Mouse (Mus musculus) kidney, adult 2 months (tissue): ENCODE measurements around the gene Cops2. TPM values are rescaled to one million over a fixed set of nuclear protein-coding genes. Genes with fewer than 3 reads are reported as not detected.

ENCODE experiments used
- DNase-seq: peaks from one replicate; pipeline ENCODE4 v3.0.0; 2021
- H3K27ac ChIP-seq: fragments of 200-500 bp; 2 replicates; pipeline ENCODE4 v1.5.1; 2012; ENCODE audit warnings: low read depth, low read length, control low read depth, inconsistent platforms; ENCODE audit not compliant: insufficient read depth
- H3K27me3 ChIP-seq: fragments of 200-500 bp; replicated peaks from 2 replicates; pipeline ENCODE4 v1.6.1; 2012; ENCODE audit warnings: mild to moderate bottlenecking, moderate library complexity, low read length, inconsistent platforms; ENCODE audit not compliant: control insufficient read depth, insufficient read depth
- H3K36me3 ChIP-seq: fragments of 200-500 bp; 2 replicates; pipeline ENCODE4 v1.6.1; 2012; ENCODE audit warnings: mild to moderate bottlenecking, moderate library complexity, low read length, inconsistent platforms; ENCODE audit not compliant: control insufficient read depth, insufficient read depth
- H3K4me1 ChIP-seq: fragments of 200-500 bp; 2 replicates; pipeline ENCODE4 v1.6.1; 2011; ENCODE audit warnings: low read length; ENCODE audit not compliant: control insufficient read depth, insufficient read depth
- H3K4me3 ChIP-seq: fragments of 200-500 bp; 2 replicates; pipeline ENCODE4 v1.5.1; 2011; ENCODE audit warnings: mild to moderate bottlenecking, low read depth, low read length, control low read depth; ENCODE audit not compliant: insufficient read depth
- CTCF ChIP-seq: fragments of 200-500 bp; conservative IDR thresholded peaks from 2 replicates; pipeline ENCODE4 v1.5.1; 2011; ENCODE audit warnings: low read depth, mild to moderate bottlenecking, control low read depth, low read length, moderate library complexity, mixed read lengths; ENCODE audit not compliant: insufficient read depth, insufficient read length
- POLR2A ChIP-seq: fragments of 200-500 bp; IDR thresholded peaks from one replicate; pipeline ENCODE4 v1.6.1; 2011; ENCODE audit warnings: low read depth, low read length, control low read depth
- WGBS: fragments of 180-500 bp; shearing (Covaris S2); methylation state at CpG from one replicate; pipeline ENCODE4 v1.1.7; 2018; 5-methylcytosine and 5-hydroxymethylcytosine counted together
- polyA plus RNA-seq: library from polyadenylated mRNA; depleted of rRNA; stranded (reverse); fragments of >200 nt; gene quantifications from 2 replicates; pipeline ENCODE4 v1.2.3, GENCODE M21; 2012

The Cops2 gene
- polyA plus RNA-seq, 1 experiment, result 17.7 TPM

- Histone ChIP-seq H3K4me3 (no peak overlapping the region), H3K27ac (no peak overlapping the region), H3K27me3 (no peaks in the 10 kb centered on the region), H3K4me1 (peaks cover 2% of the 10 kb centered on the region; the same call in 1 of the 2 replicates), H3K36me3 (no peaks in the 10 kb centered on the region)
- no peak for TF ChIP-seq CTCF
- TF ChIP-seq POLR2A, result no peak
- WGBS, result 92% methylated on average over 1 of the region's 1 CpGs
- DNase-seq, result no peak
Observed at GRCm38 (mm10) chr2:125864551-125864950, 5.6 kb upstream of the Cops2 start.

GRCm38 (mm10) chr2:125863799-125864198, 4.9 kb upstream of the Cops2 start:
- H3K36me3 ChIP-seq, result no peaks in the 10 kb centered on the region
- WGBS, result 88% methylated on average over 3 of the region's 3 CpGs
- H3K4me1 ChIP-seq, result peaks cover 2% of the 10 kb centered on the region; the same call in 1 of the 2 replicates
- no peak overlapping the region for H3K4me3 ChIP-seq
- DNase-seq, result no peak
- TF ChIP-seq CTCF (no peak), POLR2A (no peak)
- no peak overlapping the region for H3K27ac ChIP-seq
- H3K27me3 ChIP-seq, result no peaks in the 10 kb centered on the region

GRCm38 (mm10) chr2:125857707-125858106, 1.2 kb downstream of the Cops2 start:
- TF ChIP-seq CTCF, result no peak
- no peak for TF ChIP-seq POLR2A
- H3K27ac ChIP-seq, result no peak overlapping the region
- DNase-seq, result no peak
- no peaks in the 10 kb centered on the region for H3K27me3 ChIP-seq
- peaks cover 3% of the 10 kb centered on the region; the same call in 1 of the 2 replicates for H3K4me1 ChIP-seq
- H3K4me3 ChIP-seq, result no peak overlapping the region
- no peaks in the 10 kb centered on the region for H3K36me3 ChIP-seq
- WGBS, result 40% methylated on average over 3 of the region's 3 CpGs

GRCm38 (mm10) chr2:125851237-125851636, 7.7 kb downstream of the Cops2 start:
- TF ChIP-seq POLR2A, result no peak
- TF ChIP-seq CTCF, result no peak
- Histone ChIP-seq H3K27ac (no peak overlapping the region), H3K4me3 (no peak overlapping the region), H3K36me3 (peaks cover 2% of the 10 kb centered on the region; the same call in 1 of the 2 replicates), H3K4me1 (0 out of 2 replicates have a peak, but pooled peaks cover 3% of the 10 kb centered on the region), H3K27me3 (no peaks in the 10 kb centered on the region)
- no peak for DNase-seq
- 68% methylated on average over 2 of the region's 2 CpGs for WGBS

GRCm38 (mm10) chr2:125838708-125839284, 20.1 kb downstream of the Cops2 start:
- Histone ChIP-seq H3K4me1 (no peaks in the 10 kb centered on the region), H3K27ac (no peak overlapping the region), H3K4me3 (no peak overlapping the region), H3K27me3 (no peaks in the 10 kb centered on the region), H3K36me3 (peaks cover 8% of the 10 kb centered on the region)
- WGBS, result 61% methylated on average over 2 of the region's 2 CpGs
- DNase-seq, result no peak
- TF ChIP-seq POLR2A, result no peak
- TF ChIP-seq CTCF, result no peak

GRCm38 (mm10) chr2:125838091-125838490, 20.8 kb downstream of the Cops2 start:
- TF ChIP-seq POLR2A, result no peak
- TF ChIP-seq CTCF, result no peak
- peaks cover 5% of the 10 kb centered on the region for H3K36me3 ChIP-seq
- no peak overlapping the region for H3K27ac ChIP-seq
- no peaks in the 10 kb centered on the region for H3K27me3 ChIP-seq
- no peak for DNase-seq
- WGBS, result 95% methylated on average over 7 of the region's 7 CpGs
- no peak overlapping the region for H3K4me3 ChIP-seq
- no peaks in the 10 kb centered on the region for H3K4me1 ChIP-seq

- no peaks in the 10 kb centered on the region for H3K4me1 ChIP-seq
- TF ChIP-seq POLR2A (no peak), CTCF (no peak)
- no peak for DNase-seq
- peaks cover 3% of the 10 kb centered on the region for H3K36me3 ChIP-seq
- WGBS, result 93% methylated on average over 2 of the region's 2 CpGs
- H3K4me3 ChIP-seq, result no peak overlapping the region
- H3K27me3 ChIP-seq, result no peaks in the 10 kb centered on the region
- H3K27ac ChIP-seq, result no peak overlapping the region
Observed at GRCm38 (mm10) chr2:125829924-125830323, 29.0 kb downstream of the Cops2 start.

GRCm38 (mm10) chr2:125827898-125828297, 31.0 kb downstream of the Cops2 start:
- no peaks in the 10 kb centered on the region for H3K4me1 ChIP-seq
- TF ChIP-seq CTCF, result no peak
- no peak for TF ChIP-seq POLR2A
- DNase-seq, result no peak
- peaks cover 3% of the 10 kb centered on the region; the same call in 1 of the 2 replicates for H3K36me3 ChIP-seq
- WGBS, result 91% methylated on average over 4 of the region's 4 CpGs
- H3K4me3 ChIP-seq, result no peak overlapping the region
- H3K27me3 ChIP-seq, result no peaks in the 10 kb centered on the region
- H3K27ac ChIP-seq, result no peak overlapping the region
